Mouse (Mus musculus) kidney, adult 8-10 months (tissue): ENCODE measurements around the gene Wdr91.

ENCODE experiments used
- DNase-seq, 2 experiments: peaks; one replicate each; pipeline ENCODE4 v3.0.0; 2022

The Wdr91 gene

DNA sequence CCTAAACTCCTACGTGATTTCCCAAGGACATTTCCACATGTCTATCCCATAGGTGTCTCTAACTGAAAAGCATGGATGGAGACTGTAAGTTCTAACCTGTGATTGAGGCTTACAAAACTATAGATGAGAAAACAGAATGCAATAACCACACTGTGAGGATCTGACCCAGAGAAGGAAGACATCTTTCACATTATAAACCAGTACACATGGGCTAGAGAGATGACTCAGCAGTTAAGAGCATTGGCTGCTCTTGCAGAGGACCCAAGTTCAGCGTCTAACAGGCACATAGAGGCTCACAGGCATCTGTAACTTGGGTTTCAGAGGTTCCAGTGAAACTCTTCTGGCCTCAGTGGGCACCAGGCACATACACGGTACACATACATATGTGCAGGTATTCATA, 3.8 kb upstream of the Wdr91 start:
- DNase-seq, result no peak

DNA sequence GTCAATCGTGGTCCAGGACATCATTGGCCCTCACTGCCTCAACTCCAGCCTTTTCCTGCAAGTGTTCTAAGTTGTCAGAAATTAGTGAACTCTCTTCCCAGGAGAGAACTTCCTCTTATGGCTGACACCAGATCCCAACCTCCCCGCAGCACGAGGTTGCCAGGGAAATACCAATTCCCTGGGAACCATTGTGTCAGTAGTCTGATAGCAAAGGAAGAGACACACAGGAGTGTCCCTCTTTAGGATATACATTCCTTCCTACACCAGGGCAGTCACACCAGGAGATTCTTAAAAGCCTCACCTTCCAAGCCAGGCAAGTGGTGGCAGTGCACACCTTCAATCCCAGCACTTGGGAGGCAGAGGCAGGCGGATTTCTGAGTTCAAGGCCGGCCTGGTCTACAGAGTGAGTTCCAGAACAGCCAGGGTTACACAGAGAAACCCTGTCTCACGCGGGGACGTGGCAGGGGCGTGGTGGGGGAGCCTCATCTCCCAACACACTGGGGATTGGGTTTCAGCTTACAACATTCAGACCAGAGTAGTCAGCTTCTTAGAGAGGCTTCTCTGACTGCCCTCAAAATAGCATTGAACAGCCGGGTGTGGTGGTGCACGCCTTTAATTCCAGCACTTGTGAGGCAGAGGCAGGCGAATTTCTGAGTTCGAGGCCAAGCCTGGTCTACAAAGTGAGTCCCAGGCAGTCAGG, 2.8 kb upstream of the Wdr91 start:
- no peak for DNase-seq

DNA sequence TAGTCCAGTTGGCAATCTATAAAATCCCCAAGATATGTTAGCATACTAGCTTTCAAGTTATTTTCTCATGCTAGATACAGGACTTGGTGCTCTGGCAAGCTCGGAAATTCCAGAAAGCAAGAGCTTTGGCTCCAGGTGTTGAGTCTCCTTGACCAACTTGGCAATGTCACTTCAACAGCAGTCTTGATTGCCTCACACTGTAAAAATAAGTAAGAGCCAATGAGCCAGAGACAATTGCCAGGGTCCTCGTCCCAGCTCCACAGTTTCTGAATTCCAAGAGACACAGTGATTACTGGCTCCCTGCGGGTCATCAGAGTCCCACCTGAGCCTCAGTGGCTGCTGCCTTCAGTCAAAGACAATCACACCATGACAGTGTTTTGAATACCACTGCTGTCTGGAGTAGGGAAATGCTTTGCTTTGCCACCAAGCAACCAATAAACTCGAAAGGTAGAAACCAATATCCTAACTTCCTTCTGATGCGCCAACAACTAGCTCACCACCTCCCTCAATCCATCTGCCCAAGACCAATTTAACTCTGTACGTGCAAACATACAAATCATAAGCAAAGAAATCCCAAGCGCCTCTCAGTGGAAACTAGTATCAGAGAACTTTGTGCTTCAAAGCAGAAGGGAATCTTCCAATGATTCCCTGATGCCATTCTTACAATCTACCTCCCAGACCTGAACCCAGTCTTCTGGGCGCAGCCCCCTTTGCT, 888 bp downstream of the Wdr91 start:
- DNase-seq, result peak in 1 of 2 experiments; percentile 49

DNA sequence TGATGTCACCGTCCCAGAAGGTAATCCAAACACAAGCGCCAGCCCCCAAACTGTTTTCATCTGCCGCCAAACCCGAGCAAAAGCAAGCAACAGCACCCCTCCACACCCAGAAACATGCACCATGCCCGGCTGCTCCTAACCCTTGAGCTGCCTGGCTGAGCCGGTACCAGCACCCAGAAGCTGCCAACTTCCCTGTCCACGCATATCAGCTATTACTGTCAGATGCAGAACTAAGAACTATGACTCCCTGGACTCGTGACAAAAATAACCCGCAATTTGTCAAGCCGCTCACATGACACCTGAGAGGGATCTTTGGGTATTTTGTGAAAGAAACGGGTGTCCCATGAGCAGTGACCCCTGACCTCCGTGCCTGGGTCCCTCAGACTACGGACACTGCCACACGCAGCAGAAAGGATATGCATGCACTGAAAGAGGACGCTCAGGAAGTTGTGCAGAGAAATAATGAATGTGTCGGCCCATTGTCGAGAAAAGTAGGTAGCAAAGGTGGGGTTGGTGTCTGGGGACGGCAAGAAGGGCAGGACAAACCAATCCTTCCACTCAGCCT, 2.9 kb downstream of the Wdr91 start:
- peak; percentile 52 to 56 for DNase-seq

DNA sequence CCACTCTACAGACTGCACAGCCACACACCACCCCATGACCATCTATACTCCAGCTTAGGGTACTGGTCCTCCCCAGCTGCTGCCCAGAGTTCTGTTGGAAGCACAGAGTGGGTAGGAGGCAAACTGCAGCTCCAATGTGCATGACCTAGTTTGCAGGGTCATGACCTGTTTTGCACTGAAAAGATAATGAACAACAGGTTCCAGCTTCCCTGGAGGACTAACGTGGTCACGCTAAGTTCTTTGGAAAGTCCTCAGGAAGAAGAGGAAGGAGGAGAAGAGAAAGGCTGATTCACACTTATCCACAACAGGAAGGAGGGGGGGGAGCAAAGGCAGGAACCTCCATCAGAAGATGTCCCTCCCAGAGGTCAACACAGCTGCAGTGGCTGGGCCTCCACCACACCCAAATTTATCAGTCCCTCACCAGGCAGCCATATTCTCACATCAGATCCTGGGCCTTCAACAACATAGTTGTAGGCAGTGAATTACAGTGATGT, 3.5 kb downstream of the Wdr91 start:
- peak; percentile 53 to 73 for DNase-seq

DNA sequence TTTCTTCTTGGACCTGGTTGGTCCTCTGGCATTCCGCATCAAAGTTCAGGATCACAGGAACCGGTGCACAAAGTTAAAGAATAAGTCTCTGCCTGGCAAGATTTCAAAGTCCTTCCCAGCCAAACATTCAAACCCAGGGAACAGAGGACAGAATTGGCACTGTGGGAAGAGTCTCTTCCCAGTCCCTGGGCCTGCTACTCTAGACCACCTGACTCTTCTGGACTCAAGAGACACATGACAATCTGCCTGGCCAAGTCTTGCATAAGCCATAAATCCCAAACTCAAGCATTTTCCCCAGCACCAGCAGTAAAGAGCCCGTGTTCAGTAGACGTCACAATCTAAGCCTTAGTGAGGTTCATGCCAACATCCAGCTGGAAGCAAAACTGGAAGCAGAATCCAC, 4.0 kb downstream of the Wdr91 start:
- peak; percentile 84 to 94 for DNase-seq

DNA sequence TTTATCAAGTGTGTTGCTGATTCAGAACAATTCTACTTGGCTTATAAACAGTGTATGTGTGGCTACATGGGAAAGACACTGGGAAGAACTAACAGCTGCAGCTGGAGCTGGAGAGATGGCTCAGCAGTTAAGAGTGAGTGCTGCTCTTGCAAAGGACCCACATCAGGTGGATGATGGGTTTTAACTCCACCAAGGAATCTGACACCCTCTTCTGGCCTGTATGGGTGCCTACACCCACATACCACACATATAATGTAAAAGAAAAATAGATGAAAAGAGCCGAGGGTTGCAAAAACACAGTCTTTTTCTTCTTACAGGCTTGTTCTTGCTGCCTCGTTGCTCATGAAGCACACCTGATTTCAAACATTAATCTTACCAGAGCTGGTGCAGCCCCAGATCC, 4.6 kb downstream of the Wdr91 start:
- no peak for DNase-seq

DNA sequence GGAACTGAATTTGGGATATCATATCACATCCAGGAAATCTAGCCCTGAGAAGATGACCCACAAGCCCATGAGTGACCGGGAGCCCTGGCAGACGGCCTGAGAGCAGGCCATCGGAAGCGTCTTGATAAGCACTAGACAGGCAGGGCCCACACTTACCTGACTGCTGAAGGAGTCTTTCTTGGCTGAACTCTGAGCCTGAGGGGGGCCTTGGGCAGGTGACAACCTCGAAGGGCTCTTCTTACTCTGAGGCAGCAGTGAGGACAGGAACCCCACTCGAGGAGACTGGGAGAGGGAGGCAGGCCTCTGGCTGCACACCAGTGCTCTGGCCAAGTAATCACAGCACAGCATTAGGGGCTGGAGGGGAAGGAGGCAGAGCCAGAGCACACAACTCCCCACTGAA, 6.3 kb downstream of the Wdr91 start:
- DNase-seq, result no peak

DNA sequence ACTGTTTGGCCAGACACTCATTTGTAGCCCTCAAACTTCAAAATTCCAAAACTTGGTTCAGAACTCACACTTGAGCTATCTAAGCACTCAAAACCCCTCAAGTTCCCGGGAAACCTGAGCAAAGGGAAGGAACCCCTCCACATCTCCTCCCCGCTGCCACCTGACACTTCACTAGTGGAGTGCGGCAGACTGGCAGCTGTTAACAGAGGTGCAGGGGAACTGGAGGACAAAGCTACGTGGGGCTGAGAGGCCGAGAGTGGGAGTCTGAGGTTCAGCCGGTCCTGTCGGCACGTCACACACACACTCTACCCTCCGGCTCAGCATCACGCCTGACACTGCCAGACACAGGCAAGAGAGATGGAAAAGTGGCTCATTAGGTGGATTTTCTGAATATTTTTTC, 6.8 kb downstream of the Wdr91 start:
- no peak for DNase-seq

DNA sequence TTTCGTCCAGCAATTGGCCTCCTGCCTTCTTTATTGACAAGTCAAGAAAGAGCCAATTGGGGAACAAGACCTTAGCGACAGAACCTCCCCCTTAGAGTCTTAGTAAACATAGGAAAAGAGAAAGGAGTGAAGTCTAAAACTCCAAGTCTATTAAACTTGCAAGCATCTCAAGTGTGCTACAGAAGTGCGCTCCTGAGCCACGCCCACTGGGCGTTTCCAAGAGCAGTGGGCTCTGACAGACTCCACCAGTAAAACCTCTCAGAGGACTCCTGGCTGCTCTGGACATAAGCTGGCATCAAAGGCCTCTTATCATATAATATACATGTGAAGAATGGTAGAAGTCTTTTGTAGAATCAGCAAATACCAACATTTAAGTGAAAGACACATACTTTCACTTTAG, 7.2 kb downstream of the Wdr91 start:
- no peak for DNase-seq

DNA sequence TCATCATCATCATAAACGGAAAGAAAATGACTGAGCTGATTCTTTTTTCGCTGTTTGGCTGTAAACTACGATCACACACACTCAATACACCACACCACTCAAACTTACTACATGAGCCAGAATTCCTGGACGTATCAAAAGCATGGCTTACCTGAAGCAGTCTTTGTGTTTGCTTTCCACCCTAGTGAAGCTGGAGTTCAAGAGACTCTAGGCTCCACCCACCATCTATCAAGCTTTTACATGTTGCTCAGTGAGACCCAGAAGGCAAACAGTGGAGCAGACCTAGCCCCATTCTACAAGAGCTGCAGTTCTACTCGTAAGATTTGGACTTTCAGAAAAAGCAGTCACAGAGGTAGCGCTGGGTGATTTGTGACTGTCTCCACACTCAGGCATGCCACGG, 8.1 kb downstream of the Wdr91 start:
- DNase-seq, result no peak

DNA sequence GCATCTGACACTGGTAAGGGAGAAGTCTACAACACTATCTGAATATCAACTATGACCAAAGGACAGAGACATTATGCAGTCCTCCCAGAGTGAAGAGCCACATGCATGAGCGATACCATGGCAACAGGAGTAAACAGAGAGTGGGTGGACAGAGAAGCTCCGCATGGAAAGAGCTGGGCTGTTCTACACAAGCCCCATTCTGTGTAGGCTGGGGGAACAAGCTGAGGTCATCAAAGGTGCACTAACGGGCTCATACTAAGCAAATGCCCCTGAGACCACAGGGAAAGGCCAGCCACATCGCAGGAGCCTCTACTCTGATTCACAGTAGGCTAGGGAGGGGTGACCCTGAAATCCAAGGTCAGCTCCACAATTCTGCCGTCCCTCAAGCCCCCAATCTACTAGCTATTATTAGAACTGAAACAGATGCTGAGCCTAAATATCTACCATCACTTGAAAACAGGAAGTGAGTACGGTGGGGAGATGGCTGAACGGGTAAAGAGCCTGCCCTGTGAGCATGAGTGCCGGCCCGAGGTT, 8.7 kb downstream of the Wdr91 start:
- DNase-seq, result no peak

DNA sequence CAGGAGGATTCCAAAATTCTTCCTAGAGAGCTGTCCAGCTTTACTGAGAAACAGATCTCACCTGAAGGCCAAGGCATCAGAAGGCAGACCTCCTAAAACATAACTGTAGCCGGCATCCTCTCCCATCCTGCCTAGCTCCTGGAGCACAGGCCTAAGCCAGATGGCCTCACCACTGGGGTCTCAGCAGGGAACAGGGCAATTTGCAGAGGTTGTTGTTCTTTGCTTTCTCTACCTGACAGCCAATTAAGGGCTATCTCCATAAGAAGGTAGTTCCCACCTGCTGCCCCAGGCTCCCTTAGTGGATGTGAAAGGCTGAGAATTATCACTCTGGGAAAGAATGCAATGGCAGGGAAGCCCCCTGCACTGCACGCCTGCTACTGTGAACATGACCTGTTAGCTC, 9.7 kb downstream of the Wdr91 start:
- DNase-seq, result no peak

DNA sequence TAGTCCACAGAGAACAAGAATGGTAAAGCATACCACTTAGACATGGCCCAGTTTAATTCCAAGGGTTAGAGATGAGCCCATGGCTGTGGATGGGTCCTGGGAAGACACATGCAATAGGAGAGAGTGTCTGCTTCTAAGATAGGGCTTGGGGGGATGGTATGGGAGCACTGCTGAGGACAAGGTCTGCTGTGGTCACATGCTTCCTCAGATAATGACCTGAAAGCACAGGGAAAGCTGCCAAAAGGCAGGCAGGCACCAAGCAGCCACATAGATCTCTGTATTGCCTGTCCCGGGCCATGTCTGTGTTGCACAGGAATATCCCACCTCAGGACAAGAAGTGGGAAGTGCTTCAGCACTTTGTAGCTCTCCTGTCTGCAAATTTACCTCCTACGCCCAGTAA, 11.5 kb downstream of the Wdr91 start:
- DNase-seq, result peak; percentile 75 to 82

DNA sequence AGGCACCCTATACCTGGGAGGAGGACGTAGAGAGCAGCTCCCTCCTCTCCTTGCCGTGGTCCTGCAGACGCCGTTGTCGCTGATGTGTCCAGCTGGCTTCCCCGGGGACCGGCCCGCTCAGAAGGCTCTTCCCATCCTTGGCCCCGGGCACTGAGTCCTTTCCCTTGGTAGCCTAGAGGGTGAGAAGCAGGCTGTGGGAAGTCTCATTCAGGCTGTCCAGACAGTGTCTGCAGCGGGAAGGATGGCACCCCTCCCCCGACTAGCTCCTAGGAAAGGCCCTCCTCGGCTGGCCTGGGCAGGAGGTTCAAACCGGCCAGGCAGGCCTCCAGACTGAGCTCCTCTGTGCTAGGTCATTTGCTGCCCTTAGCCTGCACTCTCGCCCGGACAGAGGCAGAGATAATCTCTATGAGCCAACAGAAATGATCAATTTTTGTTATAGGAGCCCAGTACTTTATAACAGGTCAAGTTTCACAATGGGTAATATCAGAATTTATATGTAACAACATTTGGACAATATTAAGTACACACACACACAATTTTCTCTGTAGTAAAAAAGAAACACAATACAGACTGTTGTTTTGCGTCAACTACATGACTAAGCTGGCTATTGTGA, 14.4 kb downstream of the Wdr91 start:
- no peak for DNase-seq

DNA sequence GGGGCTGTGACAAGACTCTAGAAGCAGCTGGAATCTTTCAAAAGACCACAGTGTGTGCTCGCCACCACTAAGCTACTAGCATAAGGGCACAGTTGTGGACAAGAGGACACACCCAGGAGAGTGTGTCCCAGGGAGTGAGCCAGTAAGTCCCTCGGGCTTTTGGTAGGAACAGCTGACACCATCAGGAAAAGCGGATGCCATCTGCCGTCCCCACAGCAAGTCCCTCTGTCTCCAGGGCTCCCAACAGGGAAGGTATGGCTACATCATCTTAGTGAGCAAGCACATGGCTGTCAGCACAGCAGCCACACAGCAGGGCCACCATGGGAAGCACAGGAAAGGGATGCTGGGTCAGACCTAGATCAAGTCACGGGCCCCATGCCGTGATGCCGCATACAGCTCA, 15.1 kb downstream of the Wdr91 start:
- no peak for DNase-seq

DNA sequence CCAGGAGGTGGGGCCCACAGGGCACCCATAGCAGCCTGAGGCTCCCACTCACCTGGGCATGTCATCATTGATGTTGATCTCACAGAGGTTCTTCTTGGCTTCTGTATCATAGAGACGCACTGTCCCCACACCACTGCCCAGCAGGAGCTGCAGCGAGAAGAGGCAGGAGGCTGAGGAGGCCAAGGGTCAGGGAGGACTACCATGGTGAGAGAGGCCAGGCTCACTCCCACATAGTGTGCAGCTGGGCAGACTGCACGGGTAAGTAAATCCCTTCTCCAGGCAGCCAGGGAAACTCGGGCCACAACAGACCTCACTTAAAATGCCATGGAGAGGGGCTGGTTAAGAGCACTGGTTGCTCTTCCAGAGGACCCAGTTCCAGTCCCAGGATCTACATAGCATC, 21.5 kb downstream of the Wdr91 start:
- DNase-seq, result no peak

DNA sequence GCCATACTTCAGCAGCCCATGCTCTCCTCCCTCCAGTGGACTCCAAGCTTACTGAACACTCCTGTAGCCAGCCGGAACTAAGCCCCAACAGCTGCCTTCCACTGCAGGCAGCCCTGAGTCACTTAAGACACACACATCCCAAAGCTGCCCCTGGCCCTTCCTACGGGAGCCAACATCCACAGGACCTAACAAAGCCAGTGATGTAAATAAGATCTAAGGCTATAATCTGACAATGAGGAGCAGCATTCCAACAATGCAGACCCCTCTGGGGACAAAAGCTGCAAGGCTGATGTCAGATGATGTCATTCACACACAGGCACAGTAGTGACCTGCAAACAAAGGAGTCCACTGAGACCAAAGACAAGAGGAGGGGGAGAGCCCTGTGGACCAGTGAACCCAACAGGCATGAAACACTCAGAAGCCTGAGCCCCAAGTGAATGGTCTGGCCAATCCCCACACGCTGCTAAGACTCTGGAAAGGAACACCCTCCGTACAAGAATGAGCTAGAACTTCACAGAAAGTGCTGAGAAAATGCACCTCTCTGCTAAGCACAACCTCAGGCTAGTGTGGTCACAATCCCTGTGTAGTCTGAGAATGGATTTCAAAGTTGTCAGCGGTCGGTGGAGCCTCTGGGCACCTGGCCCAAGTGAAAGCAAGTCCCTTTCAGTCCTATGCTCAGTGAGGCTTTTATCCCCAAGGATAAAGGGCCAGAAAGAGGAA, 23.4 kb downstream of the Wdr91 start:
- DNase-seq, result no peak

DNA sequence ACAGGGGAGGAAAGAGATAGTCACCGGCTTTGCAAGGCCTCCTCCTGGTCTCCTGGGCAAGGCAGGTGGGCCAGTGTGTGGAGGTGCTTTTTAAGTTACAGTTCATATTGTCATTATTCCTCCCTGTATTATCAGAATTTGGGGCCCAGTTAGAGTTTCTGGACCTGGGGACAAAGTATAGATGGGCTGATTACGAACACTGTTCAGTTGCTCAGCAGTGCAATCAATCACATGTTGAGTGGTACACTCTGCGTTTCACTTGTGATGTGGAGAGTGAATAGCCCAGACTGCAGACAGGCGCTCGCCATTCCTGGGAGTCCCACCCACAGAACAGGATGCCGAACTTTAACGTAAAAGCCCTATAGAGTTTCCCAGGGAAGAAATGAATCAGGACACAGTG, 26.0 kb downstream of the Wdr91 start:
- no peak for DNase-seq

DNA sequence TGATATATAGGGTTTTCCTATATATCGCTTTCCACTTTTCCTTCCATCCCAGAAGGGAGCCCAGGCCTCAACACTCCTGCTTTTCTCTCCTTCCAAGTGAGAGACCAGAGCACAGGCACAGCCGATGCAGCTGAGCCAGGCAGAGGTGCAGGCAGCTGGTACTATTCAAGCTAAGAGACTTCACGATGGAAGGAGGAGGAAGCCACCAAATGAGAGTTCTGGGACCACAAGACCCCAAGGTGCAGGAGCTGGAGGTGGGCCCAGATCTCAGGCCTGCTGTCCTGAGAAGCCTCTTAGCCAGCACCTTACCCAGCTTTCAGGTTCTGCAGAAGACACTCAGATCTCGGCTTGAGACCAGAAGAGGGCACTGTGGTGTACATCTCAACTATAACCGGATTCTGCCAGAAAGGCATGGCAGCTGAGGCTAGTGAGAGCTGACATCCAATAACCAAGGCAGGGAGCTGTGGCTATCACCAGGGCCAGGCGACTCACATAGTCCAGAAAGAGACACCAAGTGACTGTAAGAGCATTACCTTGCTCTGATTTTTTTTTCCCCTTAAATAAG, 30.7 kb downstream of the Wdr91 start:
- peak; percentile 52 to 77 for DNase-seq

DNA sequence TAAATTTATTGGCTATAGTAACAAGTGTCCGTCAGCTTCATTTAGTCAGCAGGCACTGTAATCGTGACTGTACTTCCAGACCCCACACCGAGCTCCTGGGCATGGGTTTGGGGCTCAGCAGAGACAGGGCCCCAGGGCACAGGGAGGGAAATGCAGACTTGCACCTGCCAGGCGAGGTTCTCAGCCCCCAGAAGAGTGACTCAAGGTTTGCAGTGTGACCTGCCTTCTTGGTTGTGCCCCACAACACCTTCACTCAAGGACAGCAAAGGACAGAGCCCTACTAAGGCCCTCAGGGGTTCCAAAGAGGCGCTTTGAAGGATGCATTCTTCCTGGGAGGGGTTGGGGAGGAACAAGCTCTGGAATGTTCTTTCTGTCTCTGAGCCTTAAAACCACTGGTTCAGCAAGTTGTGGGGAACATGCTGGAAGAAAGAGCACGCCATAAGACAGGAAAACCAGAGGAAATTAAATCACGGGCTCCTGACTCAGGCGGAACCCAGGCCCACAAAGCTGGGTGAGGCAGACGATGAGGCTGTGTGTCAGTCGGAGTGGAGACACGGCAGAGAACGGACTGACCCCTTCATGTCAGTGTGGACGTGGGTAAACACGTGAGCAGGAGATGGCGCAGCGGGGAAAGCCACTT, 31.5 kb downstream of the Wdr91 start:
- DNase-seq, result no peak
